Mouse (Mus musculus): ENCODE measurements around the gene Gm11564. TPM values are rescaled to one million over a fixed set of nuclear protein-coding genes. Genes with fewer than 3 reads are reported as not detected.

The Gm11564 gene
- polyA plus RNA-seq (2014; fragmentation: Illumina TruSeq; extraction: RNeasy Lipid Tissue Mini Kit (QIAGEN cat#74804); ENCODE audit: low read depth, low replicate concordance): not detected

GRCm38 (mm10) chr11:99815566-99815965 is at the start of gene Gm11564:
Gm11564 (minus strand) TSS chr11:99815666.

GRCm38 (mm10) chr11:99864176-99864575 is 48.7 kb upstream of the Gm11564 start, which contains the start of gene Gm11559:
Gm11559 (plus strand) TSS chr11:99864476.

GRCm38 (mm10) chr11:99857617-99858016 is 42.2 kb upstream of the Gm11564 start, which contains the start of gene Gm11568:
Gm11568 (plus strand) TSS chr11:99857917.

GRCm38 (mm10) chr11:99851508-99851907 is 36.0 kb upstream of the Gm11564 start, which contains the start of gene Krtap4-16:
Krtap4-16 (minus strand) TSS chr11:99851608.

GRCm38 (mm10) chr11:99837966-99838365 is 22.5 kb upstream of the Gm11564 start, which contains the start of gene 2300003K06Rik:
2300003K06Rik (minus strand) TSS chr11:99838066.

GRCm38 (mm10) chr11:99809792-99810191 is 5.7 kb downstream of the Gm11564 start, which contains the start of gene Krtap4-13:
Krtap4-13 (minus strand) TSS chr11:99809892.

GRCm38 (mm10) chr11:99804346-99804745 is 11.1 kb downstream of the Gm11564 start, which contains the start of gene Gm11554:
Gm11554 (minus strand) TSS chr11:99804446.

GRCm38 (mm10) chr11:99798832-99799231 is 16.6 kb downstream of the Gm11564 start, which contains the start of gene Gm11569:
Gm11569 (minus strand) TSS chr11:99798932.

GRCm38 (mm10) chr11:99793367-99793766 is 22.1 kb downstream of the Gm11564 start, which contains the start of gene Gm11596:
Gm11596 (minus strand) TSS chr11:99793467.

GRCm38 (mm10) chr11:99784900-99785299 is 30.6 kb downstream of the Gm11564 start, which contains the start of gene Krtap4-9:
Krtap4-9 (plus strand) TSS chr11:99785200.

GRCm38 (mm10) chr11:99780604-99781003 is 34.9 kb downstream of the Gm11564 start, which contains the start of gene Krtap4-8:
Krtap4-8 (minus strand) TSS chr11:99780704.

GRCm38 (mm10) chr11:99772813-99773212 is 42.7 kb downstream of the Gm11564 start, which contains the start of gene Gm11595:
Gm11595 (minus strand) TSS chr11:99772913.

Other genes with a start within 250 kb of the Gm11564 start
- not detected for gene Krtap3-1, start 249.0 kb downstream of the Gm11564 start, polyA plus RNA-seq (2014; fragmentation: Illumina TruSeq; extraction: RNeasy Lipid Tissue Mini Kit (QIAGEN cat#74804); ENCODE audit: low read depth, low replicate concordance)
- not detected for gene Krtap1-5, start 234.7 kb downstream of the Gm11564 start, polyA plus RNA-seq (2014; fragmentation: Illumina TruSeq; extraction: RNeasy Lipid Tissue Mini Kit (QIAGEN cat#74804); ENCODE audit: low read depth, low replicate concordance)
- not detected for gene Krtap1-4, start 232.0 kb downstream of the Gm11564 start, polyA plus RNA-seq (2014; fragmentation: Illumina TruSeq; extraction: RNeasy Lipid Tissue Mini Kit (QIAGEN cat#74804); ENCODE audit: low read depth, low replicate concordance)
- gene Krtap1-3, start 224.3 kb downstream of the Gm11564 start, polyA plus RNA-seq (2014; fragmentation: Illumina TruSeq; extraction: RNeasy Lipid Tissue Mini Kit (QIAGEN cat#74804); ENCODE audit: low read depth, low replicate concordance): not detected
- not detected for gene Krtap9-3, start 217.6 kb downstream of the Gm11564 start, polyA plus RNA-seq (2014; fragmentation: Illumina TruSeq; extraction: RNeasy Lipid Tissue Mini Kit (QIAGEN cat#74804); ENCODE audit: low read depth, low replicate concordance)
- not detected for gene Gm11938, start 212.4 kb downstream of the Gm11564 start, polyA plus RNA-seq (2014; fragmentation: Illumina TruSeq; extraction: RNeasy Lipid Tissue Mini Kit (QIAGEN cat#74804); ENCODE audit: low read depth, low replicate concordance)
- not detected for gene Gm11937, start 205.5 kb downstream of the Gm11564 start, polyA plus RNA-seq (2014; fragmentation: Illumina TruSeq; extraction: RNeasy Lipid Tissue Mini Kit (QIAGEN cat#74804); ENCODE audit: low read depth, low replicate concordance)
- gene Krtap2-4, start 200.8 kb downstream of the Gm11564 start, polyA plus RNA-seq (2014; fragmentation: Illumina TruSeq; extraction: RNeasy Lipid Tissue Mini Kit (QIAGEN cat#74804); ENCODE audit: low read depth, low replicate concordance): not detected
- gene Gm11562, start 195.2 kb downstream of the Gm11564 start, polyA plus RNA-seq (2014; fragmentation: Illumina TruSeq; extraction: RNeasy Lipid Tissue Mini Kit (QIAGEN cat#74804); ENCODE audit: low read depth, low replicate concordance): not detected
- not detected for gene Krtap4-1, start 187.4 kb downstream of the Gm11564 start, polyA plus RNA-seq (2014; fragmentation: Illumina TruSeq; extraction: RNeasy Lipid Tissue Mini Kit (QIAGEN cat#74804); ENCODE audit: low read depth, low replicate concordance)
- not detected for gene Krtap4-2, start 180.6 kb downstream of the Gm11564 start, polyA plus RNA-seq (2014; fragmentation: Illumina TruSeq; extraction: RNeasy Lipid Tissue Mini Kit (QIAGEN cat#74804); ENCODE audit: low read depth, low replicate concordance)
- not detected for gene Krtap4-7, start 171.6 kb downstream of the Gm11564 start, polyA plus RNA-seq (2014; fragmentation: Illumina TruSeq; extraction: RNeasy Lipid Tissue Mini Kit (QIAGEN cat#74804); ENCODE audit: low read depth, low replicate concordance)
- not detected for gene Gm11555, start 165.4 kb downstream of the Gm11564 start, polyA plus RNA-seq (2014; fragmentation: Illumina TruSeq; extraction: RNeasy Lipid Tissue Mini Kit (QIAGEN cat#74804); ENCODE audit: low read depth, low replicate concordance)
- not detected for gene Gm11563, start 156.7 kb downstream of the Gm11564 start, polyA plus RNA-seq (2014; fragmentation: Illumina TruSeq; extraction: RNeasy Lipid Tissue Mini Kit (QIAGEN cat#74804); ENCODE audit: low read depth, low replicate concordance)
- not detected for gene Krtap4-6, start 149.7 kb downstream of the Gm11564 start, polyA plus RNA-seq (2014; fragmentation: Illumina TruSeq; extraction: RNeasy Lipid Tissue Mini Kit (QIAGEN cat#74804); ENCODE audit: low read depth, low replicate concordance)
- not detected for gene Gm14190, start 124.9 kb downstream of the Gm11564 start, polyA plus RNA-seq (2014; fragmentation: Illumina TruSeq; extraction: RNeasy Lipid Tissue Mini Kit (QIAGEN cat#74804); ENCODE audit: low read depth, low replicate concordance)
- not detected for gene Gm14180, start 81.4 kb downstream of the Gm11564 start, polyA plus RNA-seq (2014; fragmentation: Illumina TruSeq; extraction: RNeasy Lipid Tissue Mini Kit (QIAGEN cat#74804); ENCODE audit: low read depth, low replicate concordance)
- gene Gm11595, start 42.8 kb downstream of the Gm11564 start, polyA plus RNA-seq (2014; fragmentation: Illumina TruSeq; extraction: RNeasy Lipid Tissue Mini Kit (QIAGEN cat#74804); ENCODE audit: low read depth, low replicate concordance): not detected
- not detected for gene Krtap4-8, start 35.0 kb downstream of the Gm11564 start, polyA plus RNA-seq (2014; fragmentation: Illumina TruSeq; extraction: RNeasy Lipid Tissue Mini Kit (QIAGEN cat#74804); ENCODE audit: low read depth, low replicate concordance)
- not detected for gene Krtap4-9, start 30.5 kb downstream of the Gm11564 start, polyA plus RNA-seq (2014; fragmentation: Illumina TruSeq; extraction: RNeasy Lipid Tissue Mini Kit (QIAGEN cat#74804); ENCODE audit: low read depth, low replicate concordance)
- not detected for gene Gm11596, start 22.2 kb downstream of the Gm11564 start, polyA plus RNA-seq (2014; fragmentation: Illumina TruSeq; extraction: RNeasy Lipid Tissue Mini Kit (QIAGEN cat#74804); ENCODE audit: low read depth, low replicate concordance)
- not detected for gene Gm11569, start 16.7 kb downstream of the Gm11564 start, polyA plus RNA-seq (2014; fragmentation: Illumina TruSeq; extraction: RNeasy Lipid Tissue Mini Kit (QIAGEN cat#74804); ENCODE audit: low read depth, low replicate concordance)
- not detected for gene Gm11554, start 11.2 kb downstream of the Gm11564 start, polyA plus RNA-seq (2014; fragmentation: Illumina TruSeq; extraction: RNeasy Lipid Tissue Mini Kit (QIAGEN cat#74804); ENCODE audit: low read depth, low replicate concordance)
- not detected for gene Krtap4-13, start 5.8 kb downstream of the Gm11564 start, polyA plus RNA-seq (2014; fragmentation: Illumina TruSeq; extraction: RNeasy Lipid Tissue Mini Kit (QIAGEN cat#74804); ENCODE audit: low read depth, low replicate concordance)
- gene 2300003K06Rik, start 22.4 kb upstream of the Gm11564 start, polyA plus RNA-seq (2014; fragmentation: Illumina TruSeq; extraction: RNeasy Lipid Tissue Mini Kit (QIAGEN cat#74804); ENCODE audit: low read depth, low replicate concordance): not detected
- gene Krtap4-16, start 35.9 kb upstream of the Gm11564 start, polyA plus RNA-seq (2014; fragmentation: Illumina TruSeq; extraction: RNeasy Lipid Tissue Mini Kit (QIAGEN cat#74804); ENCODE audit: low read depth, low replicate concordance): not detected
- not detected for gene Gm11568, start 42.3 kb upstream of the Gm11564 start, polyA plus RNA-seq (2014; fragmentation: Illumina TruSeq; extraction: RNeasy Lipid Tissue Mini Kit (QIAGEN cat#74804); ENCODE audit: low read depth, low replicate concordance)
- gene Gm11559, start 48.8 kb upstream of the Gm11564 start, polyA plus RNA-seq (2014; fragmentation: Illumina TruSeq; extraction: RNeasy Lipid Tissue Mini Kit (QIAGEN cat#74804); ENCODE audit: low read depth, low replicate concordance): not detected
- not detected for gene Krtap9-1, start 57.7 kb upstream of the Gm11564 start, polyA plus RNA-seq (2014; fragmentation: Illumina TruSeq; extraction: RNeasy Lipid Tissue Mini Kit (QIAGEN cat#74804); ENCODE audit: low read depth, low replicate concordance)
- gene Gm11567, start 63.5 kb upstream of the Gm11564 start, polyA plus RNA-seq (2014; fragmentation: Illumina TruSeq; extraction: RNeasy Lipid Tissue Mini Kit (QIAGEN cat#74804); ENCODE audit: low read depth, low replicate concordance): not detected
- not detected for gene Krtap31-1, start 92.3 kb upstream of the Gm11564 start, polyA plus RNA-seq (2014; fragmentation: Illumina TruSeq; extraction: RNeasy Lipid Tissue Mini Kit (QIAGEN cat#74804); ENCODE audit: low read depth, low replicate concordance)
- not detected for gene Gm11565, start 99.1 kb upstream of the Gm11564 start, polyA plus RNA-seq (2014; fragmentation: Illumina TruSeq; extraction: RNeasy Lipid Tissue Mini Kit (QIAGEN cat#74804); ENCODE audit: low read depth, low replicate concordance)
- gene Krtap31-2, start 120.6 kb upstream of the Gm11564 start, polyA plus RNA-seq (2014; fragmentation: Illumina TruSeq; extraction: RNeasy Lipid Tissue Mini Kit (QIAGEN cat#74804); ENCODE audit: low read depth, low replicate concordance): not detected
- gene Krtap9-5, start 132.8 kb upstream of the Gm11564 start, polyA plus RNA-seq (2014; fragmentation: Illumina TruSeq; extraction: RNeasy Lipid Tissue Mini Kit (QIAGEN cat#74804); ENCODE audit: low read depth, low replicate concordance): not detected
- gene Krtap29-1, start 163.4 kb upstream of the Gm11564 start, polyA plus RNA-seq (2014; fragmentation: Illumina TruSeq; extraction: RNeasy Lipid Tissue Mini Kit (QIAGEN cat#74804); ENCODE audit: low read depth, low replicate concordance): not detected
- not detected for gene Krtap16-1, start 170.9 kb upstream of the Gm11564 start, polyA plus RNA-seq (2014; fragmentation: Illumina TruSeq; extraction: RNeasy Lipid Tissue Mini Kit (QIAGEN cat#74804); ENCODE audit: low read depth, low replicate concordance)
- gene Krtap17-1, start 178.3 kb upstream of the Gm11564 start, polyA plus RNA-seq (2014; fragmentation: Illumina TruSeq; extraction: RNeasy Lipid Tissue Mini Kit (QIAGEN cat#74804); ENCODE audit: low read depth, low replicate concordance): not detected
- not detected for gene Krt33a, start 200.5 kb upstream of the Gm11564 start, polyA plus RNA-seq (2014; fragmentation: Illumina TruSeq; extraction: RNeasy Lipid Tissue Mini Kit (QIAGEN cat#74804); ENCODE audit: low read depth, low replicate concordance)
- gene Krt33b, start 214.2 kb upstream of the Gm11564 start, polyA plus RNA-seq (2014; fragmentation: Illumina TruSeq; extraction: RNeasy Lipid Tissue Mini Kit (QIAGEN cat#74804); ENCODE audit: low read depth, low replicate concordance): not detected
- gene Krt34, start 225.9 kb upstream of the Gm11564 start, polyA plus RNA-seq (2014; fragmentation: Illumina TruSeq; extraction: RNeasy Lipid Tissue Mini Kit (QIAGEN cat#74804); ENCODE audit: low read depth, low replicate concordance): not detected
- gene Krt31, start 234.9 kb upstream of the Gm11564 start, polyA plus RNA-seq (2014; fragmentation: Illumina TruSeq; extraction: RNeasy Lipid Tissue Mini Kit (QIAGEN cat#74804); ENCODE audit: low read depth, low replicate concordance): not detected